Mouse (Mus musculus): ENCODE measurements around the gene Rps12. TPM values are rescaled to one million over a fixed set of nuclear protein-coding genes. Genes with fewer than 3 reads are reported as not detected.

Gene Rps12
- 100 to 1,000 TPM; 457 to 718 TPM for total RNA-seq (2023)

DNA sequence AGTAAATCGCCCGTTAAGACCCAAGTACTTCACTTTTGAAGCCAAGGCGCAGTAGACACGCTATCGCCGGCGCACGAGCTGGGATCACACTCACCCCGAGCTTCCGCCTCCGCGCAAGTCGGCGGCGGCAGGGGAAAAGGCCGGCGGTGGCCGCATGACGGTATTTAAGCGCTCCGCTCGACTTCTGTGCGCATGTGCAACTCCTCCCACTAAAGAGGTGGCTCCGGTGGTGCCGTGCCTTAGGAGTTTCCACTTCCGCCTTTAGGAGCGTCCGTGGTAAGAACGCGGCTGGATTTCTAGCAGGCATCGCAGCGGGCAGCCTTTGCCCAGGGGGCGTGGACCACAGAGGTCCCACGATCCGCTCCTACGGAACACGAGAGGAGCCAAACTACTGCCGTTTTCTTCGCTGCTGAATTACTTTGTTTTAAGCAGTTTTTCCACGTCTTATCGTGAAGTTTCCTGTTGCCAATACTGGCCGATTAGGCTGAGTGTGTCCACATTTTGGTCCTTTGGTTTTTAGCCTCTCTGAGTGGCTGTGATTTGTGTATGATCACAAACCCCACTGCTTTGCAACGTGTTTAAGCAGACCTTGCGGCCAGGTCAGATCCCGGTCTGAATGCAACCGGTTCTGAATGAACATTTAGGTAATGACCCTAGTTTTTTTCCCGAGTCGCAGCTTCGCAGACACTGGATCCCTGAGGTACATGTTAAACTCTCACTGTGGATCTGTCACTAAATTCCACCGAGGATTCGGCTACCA is at the start of gene Rps12:
TSS of gene Rps12 (minus strand) at position 214 of the 760 bp plus-strand sequence.

DNA sequence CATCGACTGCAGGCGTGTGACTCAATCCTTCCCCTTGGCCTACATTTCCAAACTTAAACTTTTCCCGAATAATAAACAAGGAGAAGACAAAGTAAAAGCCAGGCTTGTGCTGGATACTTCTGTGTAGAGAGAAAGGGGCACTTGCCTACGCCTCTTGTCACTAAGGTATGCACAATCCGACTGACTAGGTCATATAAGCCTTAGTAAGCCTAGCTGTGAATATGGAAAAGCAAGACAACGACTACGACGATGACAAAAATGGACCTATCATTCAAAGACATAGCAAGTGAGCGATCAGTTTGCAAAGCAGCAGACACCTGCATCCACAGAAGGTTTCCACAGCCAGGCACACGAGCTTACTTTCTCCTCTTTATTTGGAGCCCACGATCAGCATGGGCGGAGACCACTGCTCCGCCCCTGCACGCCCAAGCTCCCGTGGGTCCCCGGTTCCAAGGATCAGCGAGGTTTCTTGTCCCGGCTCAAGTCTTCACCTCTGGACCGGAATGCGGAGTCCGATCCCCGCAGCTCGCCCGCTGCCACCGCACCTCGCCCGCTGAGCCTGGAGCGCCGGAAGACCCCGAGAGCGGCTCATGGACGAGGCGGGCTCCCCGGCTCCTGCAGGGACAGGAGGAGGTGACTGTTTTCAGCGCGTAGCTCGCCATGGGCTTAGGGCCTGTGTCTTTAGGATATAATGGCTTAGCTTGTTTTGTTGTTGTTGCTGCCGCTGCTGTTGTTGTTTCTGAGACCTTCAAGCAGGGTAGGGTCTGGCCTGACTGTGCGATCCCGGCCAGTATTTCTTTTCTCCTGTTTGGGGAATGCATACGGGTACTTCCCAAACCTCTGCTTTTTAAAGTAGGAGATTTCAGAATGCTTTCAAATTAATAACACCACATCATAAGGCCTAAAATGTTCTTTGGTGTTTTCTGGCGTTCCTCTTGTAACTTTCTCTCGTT is 9.8 kb upstream of the Rps12 start, which contains the start of gene Slc18b1:
TSS of gene Slc18b1 (plus strand) at position 436 of the 953 bp plus-strand sequence.

Other genes starting within 250 kb of the Rps12 start
- gene Slc18b1, start 9.7 kb upstream of the Rps12 start, total RNA-seq (2023), result 1 to 10 TPM in 1 of 2 experiments, under 1 TPM in 1; 0.42 to 1.3 TPM
- 10 to 100 TPM; 44.1 to 48.1 TPM for gene Vnn3, start 64.2 kb upstream of the Rps12 start, total RNA-seq (2023)
- gene Vnn1, start 107.4 kb upstream of the Rps12 start, total RNA-seq (2023), result under 1 TPM in 1 of 2 experiments, not detected in 1; 0.46 TPM
- not detected for gene Taar1, start 133.1 kb upstream of the Rps12 start, total RNA-seq (2023)
- gene Taar2, start 151.3 kb upstream of the Rps12 start, total RNA-seq (2023), result not detected
- not detected for gene Taar3, start 162.3 kb upstream of the Rps12 start, total RNA-seq (2023)
- not detected for gene Taar4, start 173.2 kb upstream of the Rps12 start, total RNA-seq (2023)
- not detected for gene Taar5, start 183.4 kb upstream of the Rps12 start, total RNA-seq (2023)
- not detected for gene Taar6, start 198.4 kb upstream of the Rps12 start, total RNA-seq (2023)
- not detected for gene Taar7a, start 206.2 kb upstream of the Rps12 start, total RNA-seq (2023)
- not detected for gene Taar7b, start 212.7 kb upstream of the Rps12 start, total RNA-seq (2023)
- gene Taar7d, start 239.9 kb upstream of the Rps12 start, total RNA-seq (2023), result not detected

Data from neutrophil, adult 83 days (primary cell).